Mouse (Mus musculus) olfactory bulb, adult 2 months (tissue): Measurements from ENCODE around the gene Fggy.

ENCODE experiments used
- CTCF ChIP-seq: fragments of 200-500 bp; IDR thresholded peaks from 2 replicates; pipeline ENCODE4 v1.5.1; 2012; ENCODE audit warnings: low read depth, mild to moderate bottlenecking, low read length, moderate library complexity; ENCODE audit not compliant: insufficient read depth
- POLR2A ChIP-seq: fragments of 200-500 bp; IDR thresholded peaks from 2 replicates; pipeline ENCODE4 v1.6.1; 2012; ENCODE audit warnings: mild to moderate bottlenecking, low read depth, low read length, moderate library complexity; ENCODE audit not compliant: insufficient read depth

DNA sequence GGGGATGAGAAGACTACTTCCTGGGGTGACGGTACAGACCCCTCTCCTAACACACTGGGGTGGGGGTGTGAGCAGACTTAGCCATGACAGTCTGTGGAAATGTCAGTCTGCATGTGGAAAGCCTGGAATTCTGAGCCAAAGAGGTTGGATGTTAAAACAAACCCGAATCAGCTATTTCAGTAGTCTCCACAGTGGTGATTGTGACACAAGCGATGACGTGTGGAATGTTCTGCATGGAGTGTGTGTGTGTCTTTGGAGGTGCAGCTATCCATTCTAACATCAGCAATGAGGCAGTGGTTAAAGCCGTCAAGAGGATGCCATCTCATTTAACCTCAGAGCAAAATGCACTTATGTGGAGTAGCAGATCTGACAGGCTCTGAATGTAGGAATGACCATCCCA is 192.9 kb downstream of the Fggy start:
- TF ChIP-seq POLR2A, result no peak
- no peak for TF ChIP-seq CTCF
